Mouse (Mus musculus): ENCODE measurements around the gene Wtip. TPM values are rescaled to one million over a fixed set of nuclear protein-coding genes. Genes with fewer than 3 reads are reported as not detected.
A peak's percentile ranks its signal among the peaks of the same experiment; 100 is the strongest.
"Not testable (repeated sequence)": the region's sequence is repeated elsewhere in the genome, so short reads cannot be mapped to it uniquely, and the experiment has no call there.

Gene Wtip
- polyA plus RNA-seq (2014; fragmentation: Nextera tagmentation; extraction: Ambion mirVana), result 2.2 and 3.4 TPM in 2 replicates

DNA sequence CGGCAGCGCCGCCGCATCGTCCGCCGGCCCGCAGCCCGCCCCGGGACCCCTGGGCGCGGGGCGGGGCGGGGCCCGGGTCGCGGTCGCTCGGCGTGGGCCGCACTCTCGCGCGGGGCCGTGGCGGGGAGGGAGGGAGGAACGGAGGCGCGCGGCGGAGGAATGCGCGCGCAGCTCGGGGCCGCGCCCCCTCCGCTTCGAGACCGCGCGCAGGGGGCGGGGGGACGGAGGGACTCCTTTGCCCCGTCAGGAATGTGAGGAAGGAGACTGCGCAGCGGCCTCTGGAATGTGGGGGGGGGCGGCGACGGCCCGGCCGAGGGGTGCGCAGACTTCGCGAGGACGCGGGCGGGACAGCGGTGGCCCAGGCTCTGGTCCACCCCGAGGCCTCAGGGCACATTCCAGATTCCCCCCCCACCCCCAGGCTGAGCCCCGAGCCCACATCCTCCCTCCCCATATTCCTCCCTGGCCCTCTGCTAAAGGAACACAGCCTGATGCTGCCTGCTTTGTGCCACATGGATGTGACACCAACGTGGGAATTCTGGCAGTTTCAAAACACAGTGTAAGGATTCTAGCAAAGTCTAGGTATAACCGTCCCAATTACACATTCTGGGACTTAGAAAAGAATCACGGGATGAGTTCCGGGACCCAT, at the start of gene Wtip:
Gene Wtip (minus strand): TSS at position 152 of the 646 bp plus-strand sequence.
- ATAC-seq (replicated peaks; ENCODE audit: low FRiP score), result peak; percentile 75
- DNase-seq (ENCODE audit: low spot score), result peak; percentile 69
- H3K4me2 ChIP-seq, result peak within 1 kb of the TSS; percentile 55
- H3K9me3 ChIP-seq (ENCODE audit: control insufficient read depth, low read length), result no peaks in the 10 kb centered on the region
- H3K4me1 ChIP-seq (replicated peaks; ENCODE audit: control insufficient read depth, insufficient read depth, low read length), result no peaks in the 10 kb centered on the region
- peaks cover 34% of the 10 kb centered on the region for H3K27me3 ChIP-seq (replicated peaks; ENCODE audit: control insufficient read depth, insufficient read depth, low read length)
- 3% methylated on average over 37 of the region's 65 CpGs for WGBS
- H3K27ac ChIP-seq (ENCODE audit: low read depth, low read length), result peak within 1 kb of the TSS; percentile 62; the same call in 1 of the 2 replicates
- peak within 1 kb of the TSS; percentile 69 for H3K4me3 ChIP-seq (ENCODE audit: low read depth, low read length)
- no peaks in the 10 kb centered on the region for H3K36me3 ChIP-seq (ENCODE audit: control insufficient read depth, insufficient read depth, low read length)
- H3K9ac ChIP-seq (ENCODE audit: low read depth, low read length), result peak within 1 kb of the TSS; percentile 67

DNA sequence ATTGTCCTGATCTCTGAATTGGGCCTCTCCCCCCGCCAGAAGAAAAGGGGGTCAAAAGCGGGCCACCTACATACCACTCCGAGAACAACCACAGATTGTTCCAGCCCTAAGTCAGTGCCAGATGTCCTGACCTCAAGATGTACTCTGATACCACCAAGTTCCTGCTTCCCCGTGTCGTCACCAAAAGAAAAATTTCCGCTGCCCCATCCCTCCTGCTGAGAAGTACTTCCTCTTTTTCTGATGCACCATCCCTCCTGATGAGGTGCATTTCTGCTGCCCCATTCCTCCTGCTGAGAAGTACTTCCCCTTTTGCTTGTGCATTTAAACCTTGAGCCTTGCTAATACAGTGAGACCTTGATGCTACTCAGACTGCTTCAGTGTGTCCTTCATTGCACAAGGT, 43.2 kb upstream of the Wtip start:
- H3K4me1 ChIP-seq (replicated peaks; ENCODE audit: control insufficient read depth, insufficient read depth, low read length); H3K4me3 ChIP-seq (ENCODE audit: low read depth, low read length); H3K9me3 ChIP-seq (ENCODE audit: control insufficient read depth, low read length); ATAC-seq (replicated peaks; ENCODE audit: low FRiP score); H3K36me3 ChIP-seq (ENCODE audit: control insufficient read depth, insufficient read depth, low read length); DNase-seq (ENCODE audit: low spot score); H3K9ac ChIP-seq (ENCODE audit: low read depth, low read length); H3K27ac ChIP-seq (ENCODE audit: low read depth, low read length); H3K27me3 ChIP-seq (replicated peaks; ENCODE audit: control insufficient read depth, insufficient read depth, low read length); H3K4me2 ChIP-seq: not testable (repeated sequence)
- 76% methylated on average over 6 of the region's 6 CpGs for WGBS

- Histone ChIP-seq H3K4me2 (no peak overlapping the region), H3K27me3 (replicated peaks; ENCODE audit: control insufficient read depth, insufficient read depth, low read length) (no peaks in the 10 kb centered on the region), H3K9me3 (ENCODE audit: control insufficient read depth, low read length) (no peaks in the 10 kb centered on the region), H3K27ac (ENCODE audit: low read depth, low read length) (no peak overlapping the region), H3K36me3 (ENCODE audit: control insufficient read depth, insufficient read depth, low read length) (no peaks in the 10 kb centered on the region), H3K4me3 (ENCODE audit: low read depth, low read length) (no peak overlapping the region), H3K9ac (ENCODE audit: low read depth, low read length) (no peak overlapping the region), H3K4me1 (replicated peaks; ENCODE audit: control insufficient read depth, insufficient read depth, low read length) (no peaks in the 10 kb centered on the region; the same call in 1 of the 2 replicates)
- DNase-seq (ENCODE audit: low spot score) (no peak), ATAC-seq (replicated peaks; ENCODE audit: low FRiP score) (no peak)
- 69% methylated on average over 1 of the region's 1 CpGs for WGBS
Measured at GRCm38 (mm10) chr7:34172251-34172650, 39.2 kb upstream of the Wtip start.

DNA sequence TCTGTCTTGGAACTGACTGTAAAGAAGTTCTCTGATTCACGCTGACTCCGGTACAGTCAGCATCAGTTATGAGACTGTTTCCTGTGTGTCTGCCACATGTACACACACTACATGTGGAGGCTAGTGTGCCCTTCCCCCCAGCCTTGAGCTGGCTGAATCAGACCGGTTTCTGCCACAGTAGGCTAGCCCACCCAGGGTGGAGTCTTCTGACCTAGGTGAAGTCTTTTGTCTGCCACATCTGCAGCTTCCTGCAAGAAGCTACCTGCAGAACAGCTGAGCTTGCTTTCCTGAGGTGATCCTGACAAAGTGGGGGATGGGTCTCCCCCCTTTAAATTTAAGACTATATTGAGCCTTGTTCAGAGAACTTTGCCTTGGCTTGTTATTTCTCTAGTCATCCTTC, 36.4 kb upstream of the Wtip start, which contains the start of gene Uba2:
Gene Uba2 (minus strand): TSS at position 146 of the 400 bp plus-strand sequence.
- WGBS, result 86% methylated on average over 3 of the region's 3 CpGs

DNA sequence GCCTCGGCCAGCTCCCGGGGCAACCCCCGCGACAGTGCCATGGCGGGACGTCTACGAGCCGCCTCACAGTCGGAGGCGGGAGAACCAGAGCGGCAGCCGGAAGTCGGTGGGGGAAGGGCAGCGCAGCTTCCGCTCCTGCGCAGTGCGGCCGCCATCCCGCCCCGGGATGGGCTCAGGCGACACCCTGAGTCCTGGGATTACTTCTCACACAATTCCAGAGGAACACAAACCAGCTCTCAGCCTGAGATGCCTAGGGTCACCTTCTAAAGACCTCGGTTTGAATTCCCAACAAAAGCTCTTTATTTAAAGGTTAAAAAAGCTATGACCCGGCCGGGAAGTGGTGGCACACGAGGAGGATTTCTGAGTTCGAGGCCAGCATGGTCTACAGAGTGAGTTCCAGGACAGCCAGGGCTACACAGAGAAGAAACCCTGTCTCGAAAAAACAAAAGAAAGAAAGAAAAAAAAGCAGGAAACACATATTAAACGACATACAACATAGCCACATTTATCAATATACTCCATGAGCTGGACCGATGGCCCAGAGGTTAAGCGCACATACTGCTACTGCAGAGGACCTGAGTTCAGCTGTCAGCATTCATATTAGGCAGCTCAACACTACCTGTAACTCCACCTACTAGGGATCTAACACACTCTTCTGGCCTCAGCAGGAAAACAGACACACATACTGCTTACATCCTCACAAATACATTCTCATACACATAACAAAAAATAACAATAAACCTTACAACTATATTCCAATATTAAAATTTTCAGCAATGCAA, 35.6 kb upstream of the Wtip start:
- Histone ChIP-seq H3K36me3 (ENCODE audit: control insufficient read depth, insufficient read depth, low read length) (peaks cover 16% of the 10 kb centered on the region), H3K27ac (ENCODE audit: low read depth, low read length) (peak overlapping the region; percentile 81), H3K4me1 (replicated peaks; ENCODE audit: control insufficient read depth, insufficient read depth, low read length) (peaks cover 4% of the 10 kb centered on the region), H3K9ac (ENCODE audit: low read depth, low read length) (peak overlapping the region; percentile 97), H3K4me3 (ENCODE audit: low read depth, low read length) (peak overlapping the region; percentile 95), H3K9me3 (ENCODE audit: control insufficient read depth, low read length) (no peaks in the 10 kb centered on the region), H3K27me3 (replicated peaks; ENCODE audit: control insufficient read depth, insufficient read depth, low read length) (no peaks in the 10 kb centered on the region), H3K4me2 (peak overlapping the region; percentile 80)
- WGBS, result 10% methylated on average over 30 of the region's 30 CpGs
- DNase-seq (ENCODE audit: low spot score) (peak; percentile 92), ATAC-seq (replicated peaks; ENCODE audit: low FRiP score) (peak; percentile 91)

More for the DNA sequence above, 36.4 kb upstream of the Wtip start, which contains the start of gene Uba2:
- peak within 1 kb of the TSS; percentile 80 for H3K4me2 ChIP-seq
- no peak for ATAC-seq (replicated peaks; ENCODE audit: low FRiP score)
- H3K4me1 ChIP-seq (replicated peaks; ENCODE audit: control insufficient read depth, insufficient read depth, low read length), result peaks cover 4% of the 10 kb centered on the region
- no peak for DNase-seq (ENCODE audit: low spot score)
- peaks cover 10% of the 10 kb centered on the region for H3K36me3 ChIP-seq (ENCODE audit: control insufficient read depth, insufficient read depth, low read length)
- H3K9ac ChIP-seq (ENCODE audit: low read depth, low read length), result peak within 1 kb of the TSS; percentile 97
- peak within 1 kb of the TSS; percentile 95 for H3K4me3 ChIP-seq (ENCODE audit: low read depth, low read length)
- peak within 1 kb of the TSS; percentile 81 for H3K27ac ChIP-seq (ENCODE audit: low read depth, low read length)
- no peaks in the 10 kb centered on the region for H3K27me3 ChIP-seq (replicated peaks; ENCODE audit: control insufficient read depth, insufficient read depth, low read length)
- no peaks in the 10 kb centered on the region for H3K9me3 ChIP-seq (ENCODE audit: control insufficient read depth, low read length)

DNA sequence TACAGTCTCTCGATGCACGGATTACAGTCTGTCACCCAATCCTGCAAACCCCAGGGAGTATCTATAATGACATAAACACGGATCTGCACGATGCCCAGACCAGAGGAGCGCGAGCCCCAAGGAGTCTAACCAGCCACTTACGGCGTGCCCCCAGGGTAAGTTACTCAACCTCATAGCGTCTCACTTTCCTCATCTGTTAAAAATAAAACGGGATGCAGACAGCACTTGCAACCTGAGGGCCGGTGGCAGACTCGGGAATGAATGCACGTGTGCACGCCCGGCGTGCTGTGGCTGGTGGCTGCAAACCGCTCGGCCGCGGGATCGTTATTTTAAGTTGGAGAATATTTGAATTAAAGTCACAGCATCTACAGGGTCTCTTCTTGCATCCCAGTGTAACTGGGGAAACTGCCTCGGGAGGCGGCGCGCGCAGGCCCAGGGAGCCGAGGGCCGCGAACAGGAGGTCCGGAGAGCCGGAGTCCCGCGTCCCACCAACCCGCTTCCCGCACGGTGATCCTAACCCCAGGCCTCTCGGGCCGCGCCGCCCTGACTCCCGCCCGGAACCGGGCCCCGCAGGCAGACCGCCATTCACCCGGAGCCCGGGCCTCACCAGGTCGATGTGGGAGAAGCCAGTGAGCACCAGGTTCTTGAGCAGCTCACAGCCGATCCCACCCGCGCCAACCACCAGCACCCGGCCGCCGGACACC, 34.9 kb upstream of the Wtip start:
- ATAC-seq (replicated peaks; ENCODE audit: low FRiP score), result peak; percentile 62
- peaks cover 23% of the 10 kb centered on the region for H3K36me3 ChIP-seq (ENCODE audit: control insufficient read depth, insufficient read depth, low read length)
- peak overlapping the region; percentile 80 for H3K4me2 ChIP-seq
- peak overlapping the region; percentile 97 for H3K9ac ChIP-seq (ENCODE audit: low read depth, low read length)
- H3K4me1 ChIP-seq (replicated peaks; ENCODE audit: control insufficient read depth, insufficient read depth, low read length), result peaks cover 4% of the 10 kb centered on the region
- no peaks in the 10 kb centered on the region for H3K27me3 ChIP-seq (replicated peaks; ENCODE audit: control insufficient read depth, insufficient read depth, low read length)
- H3K9me3 ChIP-seq (ENCODE audit: control insufficient read depth, low read length), result no peaks in the 10 kb centered on the region
- DNase-seq (ENCODE audit: low spot score), result no peak
- H3K27ac ChIP-seq (ENCODE audit: low read depth, low read length), result peak overlapping the region; percentile 81
- peak overlapping the region; percentile 95 for H3K4me3 ChIP-seq (ENCODE audit: low read depth, low read length)
- WGBS, result under 1% methylated on average over 54 of the region's 54 CpGs

DNA sequence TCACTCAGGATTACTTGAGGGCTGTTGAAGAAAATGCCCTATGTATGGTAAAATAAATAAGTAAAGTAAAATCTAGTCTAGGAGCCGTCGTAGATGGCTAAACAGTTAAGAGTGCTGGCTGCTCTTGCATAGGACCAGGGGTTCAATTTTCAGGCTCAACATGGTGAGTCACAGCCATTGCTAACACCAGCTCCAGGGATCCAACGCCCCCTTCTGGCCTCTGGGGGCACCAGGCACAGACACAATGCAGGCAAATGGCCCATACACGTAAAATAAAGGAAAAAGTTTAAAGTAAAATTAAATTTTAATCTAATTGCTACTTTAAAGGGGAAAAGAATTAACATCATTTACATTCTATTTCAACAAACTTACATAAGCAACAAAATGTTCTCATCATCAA, 33.8 kb upstream of the Wtip start:
- Histone ChIP-seq H3K4me1 (replicated peaks; ENCODE audit: control insufficient read depth, insufficient read depth, low read length) (peaks cover 4% of the 10 kb centered on the region), H3K4me2 (peak overlapping the region; percentile 55), H3K9me3 (ENCODE audit: control insufficient read depth, low read length) (no peaks in the 10 kb centered on the region), H3K4me3 (ENCODE audit: low read depth, low read length) (peak overlapping the region; percentile 24), H3K36me3 (ENCODE audit: control insufficient read depth, insufficient read depth, low read length) (peaks cover 31% of the 10 kb centered on the region), H3K27me3 (replicated peaks; ENCODE audit: control insufficient read depth, insufficient read depth, low read length) (no peaks in the 10 kb centered on the region), H3K9ac (ENCODE audit: low read depth, low read length) (peak overlapping the region; percentile 22; the same call in 1 of the 2 replicates), H3K27ac (ENCODE audit: low read depth, low read length) (no peak overlapping the region)
- ATAC-seq (replicated peaks; ENCODE audit: low FRiP score) (peak; percentile 53; the same call in 1 of the 2 replicates), DNase-seq (ENCODE audit: low spot score) (peak; percentile 51)
- 43% methylated on average over 4 of the region's 4 CpGs for WGBS

DNA sequence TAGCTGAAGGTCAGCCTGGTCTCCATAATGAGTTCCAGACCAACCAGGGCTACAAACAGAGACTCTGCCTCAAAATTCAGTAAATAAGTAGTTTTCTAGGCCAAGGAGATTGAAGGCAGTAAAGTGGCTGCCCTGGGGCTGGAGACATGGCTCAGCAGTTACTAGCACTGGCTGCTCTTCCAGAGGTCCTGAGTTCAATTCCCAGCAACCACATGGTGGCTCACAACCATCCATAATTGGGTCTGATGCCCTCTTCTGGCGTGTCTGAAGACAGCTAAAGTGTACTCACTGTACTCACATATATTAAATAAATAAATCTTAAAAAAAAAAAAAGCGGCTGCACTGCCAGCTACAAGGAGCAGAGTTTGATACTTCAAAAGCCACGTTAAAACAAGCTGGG, 32.9 kb upstream of the Wtip start:
- Histone ChIP-seq H3K9ac (ENCODE audit: low read depth, low read length) (no peak overlapping the region), H3K36me3 (ENCODE audit: control insufficient read depth, insufficient read depth, low read length) (peaks cover 39% of the 10 kb centered on the region), H3K4me2 (peak overlapping the region; percentile 55), H3K27ac (ENCODE audit: low read depth, low read length) (no peak overlapping the region), H3K27me3 (replicated peaks; ENCODE audit: control insufficient read depth, insufficient read depth, low read length) (no peaks in the 10 kb centered on the region), H3K9me3 (ENCODE audit: control insufficient read depth, low read length) (no peaks in the 10 kb centered on the region), H3K4me1 (replicated peaks; ENCODE audit: control insufficient read depth, insufficient read depth, low read length) (peaks cover 4% of the 10 kb centered on the region), H3K4me3 (ENCODE audit: low read depth, low read length) (no peak overlapping the region; the same call in 1 of the 2 replicates)
- DNase-seq (ENCODE audit: low spot score) (no peak), ATAC-seq (replicated peaks; ENCODE audit: low FRiP score) (no peak)
- 74% methylated on average over 3 of the region's 3 CpGs for WGBS
